In the genomic region with DNA sequence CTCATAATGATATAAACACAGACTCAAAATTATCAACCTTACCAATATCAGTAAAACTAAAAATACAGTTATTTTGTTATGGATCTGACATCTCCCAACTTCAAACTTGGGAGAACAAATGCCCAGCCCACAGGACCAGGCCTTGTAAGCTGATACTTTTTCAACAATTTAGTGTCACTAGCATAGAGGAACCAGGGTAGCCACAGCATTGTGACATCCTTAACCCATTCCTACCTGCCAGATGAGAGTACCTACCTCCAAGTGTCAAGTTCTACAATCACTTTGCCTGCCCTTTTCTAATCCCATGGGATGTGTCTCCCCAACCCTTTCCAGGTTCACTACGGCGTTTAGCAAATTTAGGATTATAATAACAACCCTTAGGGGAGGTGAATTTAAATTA, we compare ENCODE assay signal across 25 mouse cellular contexts. TPM values are rescaled to one million over a fixed set of nuclear protein-coding genes. Genes with fewer than 3 reads are reported as not detected.
DNase-seq lines count a peak whose midpoint lies in the region; ATAC-seq and TF ChIP-seq lines count a peak whose summit lies in the region.
"Had no signal": no experiment of that assay in that cellular context is flagged by ENCODE, and none has a peak within 500 bp of the region (broad histone marks: within the 10 kb centered on the region; RNA-seq: fewer than 3 reads in every experiment).

No protein-coding gene starts in this region.

- H3K36me3 ChIP-seq in kidney, postnatal 0 days (ENCODE audit: insufficient read depth, low read length): no peaks in the 10 kb centered on the region
- H3K36me3 ChIP-seq in kidney, adult 2 months (ENCODE audit: control insufficient read depth, insufficient read depth, low read length): no peaks in the 10 kb centered on the region
- no peaks in the 10 kb centered on the region for H3K36me3 ChIP-seq in limb, embryonic 13.5 days
- H3K36me3 ChIP-seq: embryonic facial prominence, embryonic 12.5 days; G1E; heart, embryonic 10.5 days; hindbrain, embryonic 12.5 days had no signal

- H3K27ac ChIP-seq in kidney, postnatal 0 days: no peak overlapping the region
- H3K27ac ChIP-seq in kidney, adult 2 months (ENCODE audit: insufficient read depth, low read depth, low read length): no peak overlapping the region
- H3K27ac ChIP-seq in embryonic fibroblast, embryonic 13.5 days (ENCODE audit: insufficient read depth, low read length): peak overlapping the region; percentile 20; the same call in 1 of the 2 replicates
- H3K27ac ChIP-seq in limb, embryonic 13.5 days: no peak overlapping the region
- H3K27ac ChIP-seq: embryonic facial prominence, embryonic 12.5 days; forebrain, embryonic 13.5 days; heart, embryonic 10.5 days; hindbrain, embryonic 12.5 days had no signal

- no peak for ATAC-seq in kidney, postnatal 0 days (replicated peaks; ENCODE audit: low FRiP score, low read depth)
- no peak for ATAC-seq in limb, embryonic 13.5 days (ENCODE audit: low FRiP score, low read depth)
- peak; percentile 54; the same call in 1 of the 2 replicates for ATAC-seq in neutrophil, adult 5-6 weeks (ENCODE audit: extremely low read depth, insufficient number of reproducible peaks, low FRiP score, poor library complexity, severe bottlenecking)
- ATAC-seq: CD4-positive, CD25-positive, alpha-beta regulatory T cell, adult 4 months; forebrain, embryonic 13.5 days; forebrain, postnatal 0 days; hindbrain, embryonic 16.5 days; inflammation-experienced regulatory T-cells, adult 6 months had no signal

- peaks cover 6% of the 10 kb centered on the region; the same call in 1 of the 2 replicates for H3K4me1 ChIP-seq in kidney, postnatal 0 days (replicated peaks; ENCODE audit: insufficient read depth, low read length)
- H3K4me1 ChIP-seq in kidney, adult 2 months (ENCODE audit: control insufficient read depth, insufficient read depth, low read length): no peaks in the 10 kb centered on the region
- no peaks in the 10 kb centered on the region for H3K4me1 ChIP-seq in embryonic fibroblast, embryonic 13.5 days (ENCODE audit: control insufficient read depth, insufficient read depth, low read length)
- peaks cover 62% of the 10 kb centered on the region for H3K4me1 ChIP-seq in limb, embryonic 13.5 days

- no peaks in the 10 kb centered on the region for H3K27me3 ChIP-seq in kidney, postnatal 0 days (ENCODE audit: insufficient read depth, low read length)
- H3K27me3 ChIP-seq in kidney, adult 2 months (replicated peaks; ENCODE audit: control insufficient read depth, insufficient read depth, low read length): no peaks in the 10 kb centered on the region
- H3K27me3 ChIP-seq in limb, embryonic 13.5 days: no peaks in the 10 kb centered on the region
- H3K27me3 ChIP-seq: embryonic facial prominence, embryonic 12.5 days; hindbrain, embryonic 12.5 days had no signal

- H3K4me2 ChIP-seq in kidney, postnatal 0 days (ENCODE audit: low read length): peak overlapping the region; percentile 1; the same call in 1 of the 2 replicates
- 0 out of 2 replicates have a peak overlapping the region, but pooled peaks have one; percentile 28 for H3K4me2 ChIP-seq in limb, embryonic 13.5 days (replicated peaks)
- H3K4me2 ChIP-seq: embryonic facial prominence, embryonic 12.5 days; forebrain, embryonic 13.5 days; hindbrain, embryonic 12.5 days had no signal

- H3K9ac ChIP-seq in kidney, postnatal 0 days (ENCODE audit: low read depth, low read length): no peak overlapping the region
- H3K9ac ChIP-seq in limb, embryonic 13.5 days: no peak overlapping the region
- H3K9ac ChIP-seq: embryonic facial prominence, embryonic 12.5 days; forebrain, embryonic 13.5 days; forebrain, postnatal 0 days; hindbrain, embryonic 12.5 days had no signal

- WGBS in kidney, postnatal 0 days: 37% methylated on average over 2 of the region's 2 CpGs
- 59% methylated on average over 2 of the region's 2 CpGs for WGBS in kidney, adult 2 months
- WGBS in limb, embryonic 13.5 days: 45% methylated on average over 2 of the region's 2 CpGs

- no peak for TF ChIP-seq POLR2A in kidney, adult 2 months (IDR thresholded peaks at IDR 0.05; ENCODE audit: low read depth, low read length)
- TF ChIP-seq POLR2A in embryonic fibroblast, embryonic 13.5 days (IDR thresholded peaks at IDR 0.05; ENCODE audit: low read depth, low read length): no peak

- TF ChIP-seq CTCF in kidney, postnatal 0 days (IDR thresholded peaks at IDR 0.05; ENCODE audit: low read depth): no peak
- TF ChIP-seq CTCF in kidney, adult 2 months (conservative IDR thresholded peaks at IDR 0.05; ENCODE audit: insufficient read depth, insufficient read length, low read depth, low read length): no peak
- TF ChIP-seq CTCF in embryonic fibroblast, embryonic 13.5 days (IDR thresholded peaks at IDR 0.05; ENCODE audit: borderline replicate concordance, insufficient read depth, low read length): no peak

- no peaks in the 10 kb centered on the region for H3K9me3 ChIP-seq in kidney, postnatal 0 days (replicated peaks; ENCODE audit: low read length)
- H3K9me3 ChIP-seq in limb, embryonic 13.5 days: no peaks in the 10 kb centered on the region
- H3K9me3 ChIP-seq: embryonic facial prominence, embryonic 12.5 days; forebrain, embryonic 13.5 days; G1E; heart, embryonic 10.5 days; hindbrain, embryonic 12.5 days had no signal

- DNase-seq in kidney, postnatal 0 days (ENCODE audit: low spot score): no peak
- DNase-seq in kidney, adult 2 months: no peak
- DNase-seq in right cerebral cortex, adult 18-20 months: no peak
- DNase-seq in adrenal gland, postnatal 10 days: no peak
- DNase-seq: adrenal gland, postnatal 36 days; B cell, adult 2 months; cerebellum, adult 8-10 months; cerebellum, postnatal 14 days; embryo, embryonic 11 days; forebrain, postnatal 0 days; gastrocnemius, postnatal 36 days; heart, adult 18-20 months; heart, postnatal 10 days; heart, postnatal 4 days had no signal

- H3K4me3 ChIP-seq in kidney, postnatal 0 days (replicated peaks; ENCODE audit: low read depth, low read length): no peak overlapping the region
- H3K4me3 ChIP-seq in kidney, adult 2 months (ENCODE audit: insufficient read depth, low read depth, low read length): no peak overlapping the region
- no peak overlapping the region for H3K4me3 ChIP-seq in embryonic fibroblast, embryonic 13.5 days (ENCODE audit: insufficient read depth, low read length)
- H3K4me3 ChIP-seq in limb, embryonic 13.5 days: no peak overlapping the region
- H3K4me3 ChIP-seq: embryonic facial prominence, embryonic 12.5 days; forebrain, embryonic 13.5 days; heart, embryonic 10.5 days; hindbrain, embryonic 12.5 days had no signal

RNA-seq across cellular contexts. Expression of gene Map3k20, which starts 47.0 kb away (rescaled TPM):
- polyA plus RNA-seq in kidney, postnatal 0 days (2015; fragmentation: Nextera tagmentation; extraction: Ambion mirVana): 10.1 and 11.5 TPM in 2 replicates
- polyA plus RNA-seq in kidney, adult 2 months (2012; rRNA removed): 7.0 and 8.3 TPM in 2 replicates
- 103 and 118 TPM in 2 replicates for polyA plus RNA-seq in embryonic fibroblast, embryonic 13.5 days (2011; ENCODE audit: insufficient read length, low read depth, missing spikeins)
- 11.8 and 15.5 TPM in 2 replicates for polyA plus RNA-seq in limb, embryonic 13.5 days (2015; fragmentation: Nextera tagmentation; extraction: Ambion mirVana)
- 2.6 and 3.7 TPM in 2 replicates for total RNA-seq in neutrophil, adult 5-6 weeks (2017)
- 10 to 100 TPM; 40.6 to 61.7 TPM for total RNA-seq in adrenal gland, postnatal 10 days (2021)
